Mouse (Mus musculus): ENCODE data around the gene Auts2. TPM values are rescaled to one million over a fixed set of nuclear protein-coding genes. Genes with fewer than 3 reads are reported as not detected.

The Auts2 gene
- polyA plus RNA-seq, 1 experiment from 2014 or later = 4.9 TPM

- Histone ChIP-seq H3K4me3 (ENCODE audit: low read depth, low read length) (no peak overlapping the region), H3K4me2 (replicated peaks; ENCODE audit: low read depth) (no peak overlapping the region), H3K36me3 (ENCODE audit: control insufficient read depth, insufficient read depth) (no peaks in the 10 kb centered on the region), H3K27me3 (replicated peaks; ENCODE audit: control insufficient read depth, insufficient read depth, low read length) (no peaks in the 10 kb centered on the region), H3K27ac (ENCODE audit: low read depth, low read length) (no peak overlapping the region), H3K9ac (ENCODE audit: low read depth, low read length) (no peak overlapping the region), H3K4me1 (replicated peaks; ENCODE audit: control insufficient read depth, insufficient read depth, low read length) (no peaks in the 10 kb centered on the region), H3K9me3 (ENCODE audit: control insufficient read depth) (no peaks in the 10 kb centered on the region)
- 67% methylated on average over 8 of the region's 8 CpGs for WGBS
- peak; percentile 66 for ATAC-seq
- peak; percentile 70 for TF ChIP-seq CTCF (IDR thresholded peaks at IDR 0.05; ENCODE audit: low read depth)
These were observed 428.4 kb downstream of the Auts2 start for GRCm38 (mm10) chr5:132114561-132115301.

GRCm38 (mm10) chr5:132113480-132113879 is 429.7 kb downstream of the Auts2 start:
- no peaks in the 10 kb centered on the region for H3K36me3 ChIP-seq (ENCODE audit: control insufficient read depth, insufficient read depth)
- no peak overlapping the region for H3K4me3 ChIP-seq (ENCODE audit: low read depth, low read length)
- no peaks in the 10 kb centered on the region for H3K27me3 ChIP-seq (replicated peaks; ENCODE audit: control insufficient read depth, insufficient read depth, low read length)
- no peak for ATAC-seq
- WGBS = 72% methylated on average over 7 of the region's 7 CpGs
- no peaks in the 10 kb centered on the region for H3K9me3 ChIP-seq (ENCODE audit: control insufficient read depth)
- H3K4me2 ChIP-seq (replicated peaks; ENCODE audit: low read depth) = no peak overlapping the region
- no peak overlapping the region for H3K27ac ChIP-seq (ENCODE audit: low read depth, low read length)
- H3K9ac ChIP-seq (ENCODE audit: low read depth, low read length) = no peak overlapping the region
- peak; percentile 72 for TF ChIP-seq CTCF (IDR thresholded peaks at IDR 0.05; ENCODE audit: low read depth)
- H3K4me1 ChIP-seq (replicated peaks; ENCODE audit: control insufficient read depth, insufficient read depth, low read length) = no peaks in the 10 kb centered on the region

DNA sequence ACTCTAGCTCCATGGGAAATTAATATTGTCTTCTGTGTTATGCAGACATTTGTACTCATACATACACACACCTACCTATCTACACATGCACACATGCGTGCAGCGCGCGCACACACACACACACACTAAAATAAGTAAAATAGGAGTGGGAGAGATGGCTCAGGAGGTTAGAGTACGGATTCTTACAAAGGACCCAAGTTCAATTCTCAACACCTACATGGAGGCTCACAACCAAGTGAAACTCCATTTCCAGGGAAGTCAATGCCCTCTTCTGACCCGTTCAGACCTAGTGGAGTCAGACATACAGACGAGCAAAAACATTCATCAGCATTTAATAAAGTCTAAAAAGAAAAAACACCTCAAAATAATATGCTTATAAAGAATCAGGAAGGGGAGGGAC is 430.5 kb downstream of the Auts2 start:
- Histone ChIP-seq H3K9me3 (ENCODE audit: control insufficient read depth) (no peaks in the 10 kb centered on the region), H3K27me3 (replicated peaks; ENCODE audit: control insufficient read depth, insufficient read depth, low read length) (no peaks in the 10 kb centered on the region), H3K36me3 (ENCODE audit: control insufficient read depth, insufficient read depth) (no peaks in the 10 kb centered on the region), H3K4me3 (ENCODE audit: low read depth, low read length) (no peak overlapping the region), H3K27ac (ENCODE audit: low read depth, low read length) (no peak overlapping the region), H3K9ac (ENCODE audit: low read depth, low read length) (no peak overlapping the region), H3K4me2 (replicated peaks; ENCODE audit: low read depth) (no peak overlapping the region), H3K4me1 (replicated peaks; ENCODE audit: control insufficient read depth, insufficient read depth, low read length) (no peaks in the 10 kb centered on the region)
- ATAC-seq = no peak
- 92% methylated on average over 7 of the region's 7 CpGs for WGBS
- no peak for TF ChIP-seq CTCF (IDR thresholded peaks at IDR 0.05; ENCODE audit: low read depth)

GRCm38 (mm10) chr5:132102426-132102825 is 440.7 kb downstream of the Auts2 start:
- H3K36me3 ChIP-seq (ENCODE audit: control insufficient read depth, insufficient read depth) = no peaks in the 10 kb centered on the region
- no peak overlapping the region for H3K27ac ChIP-seq (ENCODE audit: low read depth, low read length)
- H3K27me3 ChIP-seq (replicated peaks; ENCODE audit: control insufficient read depth, insufficient read depth, low read length) = no peaks in the 10 kb centered on the region
- ATAC-seq = no peak
- no peak overlapping the region for H3K9ac ChIP-seq (ENCODE audit: low read depth, low read length)
- H3K4me1 ChIP-seq (replicated peaks; ENCODE audit: control insufficient read depth, insufficient read depth, low read length) = no peaks in the 10 kb centered on the region
- H3K4me2 ChIP-seq (replicated peaks; ENCODE audit: low read depth) = no peak overlapping the region
- no peak for TF ChIP-seq CTCF (IDR thresholded peaks at IDR 0.05; ENCODE audit: low read depth)
- H3K4me3 ChIP-seq (ENCODE audit: low read depth, low read length) = no peak overlapping the region
- H3K9me3 ChIP-seq (ENCODE audit: control insufficient read depth) = no peaks in the 10 kb centered on the region
- 88% methylated on average over 4 of the region's 4 CpGs for WGBS

DNA sequence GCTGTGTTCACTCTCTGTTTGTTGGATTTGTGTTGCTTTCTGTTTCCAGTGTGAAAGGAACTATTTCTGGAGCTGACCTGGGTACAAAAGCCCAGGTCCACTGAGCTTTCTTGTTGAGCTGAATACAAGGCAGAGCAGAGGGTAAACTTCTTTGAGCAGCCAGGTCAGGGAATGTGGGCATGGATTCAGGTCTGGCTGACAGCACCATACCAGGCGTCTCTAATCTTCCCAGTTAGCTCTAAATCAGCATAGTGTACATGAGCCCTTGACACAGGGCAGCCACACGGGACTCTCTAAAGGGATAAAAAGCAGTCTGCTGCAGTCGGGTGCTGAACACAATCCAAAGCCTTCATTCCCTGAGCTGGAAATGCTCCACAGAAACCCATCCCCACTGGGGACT is 444.7 kb downstream of the Auts2 start:
- no peaks in the 10 kb centered on the region for H3K27me3 ChIP-seq (replicated peaks; ENCODE audit: control insufficient read depth, insufficient read depth, low read length)
- no peaks in the 10 kb centered on the region for H3K9me3 ChIP-seq (ENCODE audit: control insufficient read depth)
- H3K4me1 ChIP-seq (replicated peaks; ENCODE audit: control insufficient read depth, insufficient read depth, low read length) = no peaks in the 10 kb centered on the region
- no peak overlapping the region for H3K27ac ChIP-seq (ENCODE audit: low read depth, low read length)
- H3K4me2 ChIP-seq (replicated peaks; ENCODE audit: low read depth) = no peak overlapping the region
- no peak overlapping the region for H3K4me3 ChIP-seq (ENCODE audit: low read depth, low read length)
- no peaks in the 10 kb centered on the region for H3K36me3 ChIP-seq (ENCODE audit: control insufficient read depth, insufficient read depth)
- TF ChIP-seq CTCF (IDR thresholded peaks at IDR 0.05; ENCODE audit: low read depth) = no peak
- WGBS = 49% methylated on average over 3 of the region's 3 CpGs
- no peak for ATAC-seq
- H3K9ac ChIP-seq (ENCODE audit: low read depth, low read length) = no peak overlapping the region

- Histone ChIP-seq H3K4me1 (replicated peaks; ENCODE audit: control insufficient read depth, insufficient read depth, low read length) (no peaks in the 10 kb centered on the region), H3K4me3 (ENCODE audit: low read depth, low read length) (no peak overlapping the region), H3K9ac (ENCODE audit: low read depth, low read length) (no peak overlapping the region), H3K4me2 (replicated peaks; ENCODE audit: low read depth) (no peak overlapping the region), H3K27ac (ENCODE audit: low read depth, low read length) (no peak overlapping the region), H3K36me3 (ENCODE audit: control insufficient read depth, insufficient read depth) (no peaks in the 10 kb centered on the region), H3K9me3 (ENCODE audit: control insufficient read depth) (no peaks in the 10 kb centered on the region), H3K27me3 (replicated peaks; ENCODE audit: control insufficient read depth, insufficient read depth, low read length) (no peaks in the 10 kb centered on the region)
- 80% methylated on average over 6 of the region's 6 CpGs for WGBS
- ATAC-seq = no peak
- TF ChIP-seq CTCF (IDR thresholded peaks at IDR 0.05; ENCODE audit: low read depth) = no peak
These were observed 450.4 kb downstream of the Auts2 start for GRCm38 (mm10) chr5:132092721-132093120.
